Mouse (Mus musculus): ENCODE measurements at regions not wholly inside any gene's neighbourhood (a gene's known extent, or its start where the extent isn't known, plus 50 kb on each side); places are given as distances from the start of the nearest gene placed in this dataset.

GRCm38 (mm10) chr9:79310591-79310990 is 408.0 kb downstream of the Col12a1 start:
- TF ChIP-seq CTCF (IDR thresholded peaks at IDR 0.05; ENCODE audit: low read depth) (no peak), EP300 (IDR thresholded peaks at IDR 0.05; ENCODE audit: low read depth) (no peak)
